Mouse (Mus musculus) bone marrow, adult 2 months (tissue): ENCODE measurements around the gene Glipr1l3. TPM values are rescaled to one million over a fixed set of nuclear protein-coding genes. Genes with fewer than 3 reads are reported as not detected.
"Not testable (repeated sequence)": the region's sequence is repeated elsewhere in the genome, so short reads cannot be mapped to it uniquely, and the experiment has no call there.

Experiments
- H3K27ac ChIP-seq: fragments of 200-500 bp; 2 replicates; pipeline ENCODE4 v1.5.1; 2012; ENCODE audit warnings: low read depth, mild to moderate bottlenecking, control low read depth, inconsistent platforms, low read length; ENCODE audit not compliant: control insufficient read depth, poor library complexity, insufficient read depth
- H3K4me1 ChIP-seq: fragments of 200-500 bp; 2 replicates; pipeline ENCODE4 v1.6.1; 2011; ENCODE audit warnings: low read length; ENCODE audit not compliant: control insufficient read depth, insufficient read depth
- H3K4me3 ChIP-seq: fragments of 200-500 bp; replicated peaks from 2 replicates; pipeline ENCODE3; 2011; ENCODE audit warnings: mild to moderate bottlenecking, low read depth, low read length, control low read depth; ENCODE audit not compliant: control insufficient read depth
- CTCF ChIP-seq: fragments of 200-500 bp; IDR thresholded peaks from 2 replicates; pipeline ENCODE4 v1.5.1; 2011; ENCODE audit warnings: low read length, control low read depth; ENCODE audit not compliant: control insufficient read depth, insufficient read depth
- POLR2A ChIP-seq: fragments of 200-500 bp; IDR thresholded peaks from 2 replicates; pipeline ENCODE4 v1.6.1; 2011; ENCODE audit warnings: low read depth, mild to moderate bottlenecking, control low read depth, low read length, borderline replicate concordance; ENCODE audit not compliant: control insufficient read depth
- WGBS: fragments of 180-500 bp; shearing (Covaris S2); methylation state at CpG from one replicate; pipeline ENCODE4 v1.1.7; 2018; 5-methylcytosine and 5-hydroxymethylcytosine counted together
- polyA plus RNA-seq: library from polyadenylated mRNA; stranded (reverse); fragments of >200 nt; gene quantifications from 2 replicates; pipeline ENCODE4 v1.2.4, GENCODE M21; 2011; ENCODE audit warnings: low replicate concordance; ENCODE audit not compliant: missing spikeins, insufficient read depth, insufficient read length

The Glipr1l3 gene
- polyA plus RNA-seq, 1 experiment, result not detected

- Histone ChIP-seq H3K4me1 (no peaks in the 10 kb centered on the region), H3K27ac (no peak overlapping the region), H3K4me3 (no peak overlapping the region)
- TF ChIP-seq CTCF (no peak), POLR2A (no peak)
- WGBS, result 80% methylated on average over 3 of the region's 3 CpGs
Measured at GRCm38 (mm10) chr10:112132194-112132593, 27.9 kb downstream of the Glipr1l3 start.

- not testable (repeated sequence) for H3K4me1 ChIP-seq, H3K4me3 ChIP-seq, H3K27ac ChIP-seq
- 80% methylated on average over 6 of the region's 6 CpGs for WGBS
Measured at GRCm38 (mm10) chr10:112127682-112128230, 32.4 kb downstream of the Glipr1l3 start.

GRCm38 (mm10) chr10:112125090-112125489 is 35.0 kb downstream of the Glipr1l3 start:
- WGBS, result 52% methylated on average over 2 of the region's 2 CpGs
- not testable (repeated sequence) for H3K4me1 ChIP-seq

GRCm38 (mm10) chr10:112110401-112110800 is 49.7 kb downstream of the Glipr1l3 start:
- WGBS, result 69% methylated on average over 7 of the region's 7 CpGs
- no peak for TF ChIP-seq CTCF
- TF ChIP-seq POLR2A, result no peak
- H3K4me1 ChIP-seq, result no peaks in the 10 kb centered on the region; the same call in 1 of the 2 replicates
- H3K4me3 ChIP-seq, result no peak overlapping the region
- no peak overlapping the region for H3K27ac ChIP-seq

More at GRCm38 (mm10) chr10:112125090-112125489, 35.0 kb downstream of the Glipr1l3 start:
- H3K27ac ChIP-seq, H3K4me3 ChIP-seq: not testable (repeated sequence)

- 5% methylated on average over 5 of the region's 5 CpGs for whole genome bisulfite sequencing
- peak; percentile 68 for TF ChIP-seq CTCF
- not testable (repeated sequence) for H3K4me1 ChIP-seq, H3K27ac ChIP-seq, H3K4me3 ChIP-seq
Measured at GRCm38 (mm10) chr10:112105785-112106184, 54.3 kb downstream of the Glipr1l3 start.

Other genes with a start within 250 kb of the Glipr1l3 start
- gene Krr1, start 187.7 kb downstream of the Glipr1l3 start, polyA plus RNA-seq, result 11.3 and 24.0 TPM in 2 replicates
- gene Glipr1, start 157.7 kb downstream of the Glipr1l3 start, polyA plus RNA-seq, result 39.6 and 115 TPM in 2 replicates
- gene Glipr1l1, start 100.1 kb downstream of the Glipr1l3 start, polyA plus RNA-seq, result not detected in 2 replicates
- not detected in 2 replicates for gene Glipr1l2, start 77.0 kb downstream of the Glipr1l3 start, polyA plus RNA-seq
- gene Caps2, start 3.3 kb upstream of the Glipr1l3 start, polyA plus RNA-seq, result not detected in 2 replicates
- not detected in 2 replicates for gene Kcnc2, start 110.8 kb upstream of the Glipr1l3 start, polyA plus RNA-seq